Mouse (Mus musculus) olfactory bulb, adult 2 months (tissue): ENCODE data around the gene Nkx1-2.

Experiments
- CTCF ChIP-seq: fragments of 200-500 bp; IDR thresholded peaks from 2 replicates; pipeline ENCODE4 v1.5.1; 2012; ENCODE audit warnings: low read depth, mild to moderate bottlenecking, low read length, moderate library complexity; ENCODE audit not compliant: insufficient read depth
- POLR2A ChIP-seq: fragments of 200-500 bp; IDR thresholded peaks from 2 replicates; pipeline ENCODE4 v1.6.1; 2012; ENCODE audit warnings: mild to moderate bottlenecking, low read depth, low read length, moderate library complexity; ENCODE audit not compliant: insufficient read depth

GRCm38 (mm10) chr7:132595787-132596186, 3.6 kb downstream of the Nkx1-2 start:
- TF ChIP-seq CTCF: no peak
- TF ChIP-seq POLR2A: no peak
